Mouse (Mus musculus) cortical plate, adult 2 months (tissue): ENCODE results near the gene Khdrbs2.

Source experiments
- CTCF ChIP-seq: fragments of 200-500 bp; IDR thresholded peaks from 2 replicates; pipeline ENCODE4 v1.5.1; 2011; ENCODE audit warnings: mild to moderate bottlenecking, control low read depth, low read length; ENCODE audit not compliant: insufficient read depth; ENCODE audit errors: extremely low read depth
- POLR2A ChIP-seq: fragments of 200-500 bp; IDR thresholded peaks from 2 replicates; pipeline ENCODE4 v1.6.1; 2011; ENCODE audit warnings: mild to moderate bottlenecking, low read length, control low read depth; ENCODE audit not compliant: insufficient read depth; ENCODE audit errors: extremely low read depth

- TF ChIP-seq CTCF: no peak
- TF ChIP-seq POLR2A: no peak
Observed at GRCm38 (mm10) chr1:32471502-32472214, 299.1 kb downstream of the Khdrbs2 start.
